Mouse (Mus musculus): ENCODE measurements around the gene Tmprss5. TPM values are rescaled to one million over a fixed set of nuclear protein-coding genes. Genes with fewer than 3 reads are reported as not detected.
A peak's percentile ranks its signal among the peaks of the same experiment; 100 is the strongest.

Gene Tmprss5
- polyA plus RNA-seq, 1 experiment = 0.85 TPM

DNA sequence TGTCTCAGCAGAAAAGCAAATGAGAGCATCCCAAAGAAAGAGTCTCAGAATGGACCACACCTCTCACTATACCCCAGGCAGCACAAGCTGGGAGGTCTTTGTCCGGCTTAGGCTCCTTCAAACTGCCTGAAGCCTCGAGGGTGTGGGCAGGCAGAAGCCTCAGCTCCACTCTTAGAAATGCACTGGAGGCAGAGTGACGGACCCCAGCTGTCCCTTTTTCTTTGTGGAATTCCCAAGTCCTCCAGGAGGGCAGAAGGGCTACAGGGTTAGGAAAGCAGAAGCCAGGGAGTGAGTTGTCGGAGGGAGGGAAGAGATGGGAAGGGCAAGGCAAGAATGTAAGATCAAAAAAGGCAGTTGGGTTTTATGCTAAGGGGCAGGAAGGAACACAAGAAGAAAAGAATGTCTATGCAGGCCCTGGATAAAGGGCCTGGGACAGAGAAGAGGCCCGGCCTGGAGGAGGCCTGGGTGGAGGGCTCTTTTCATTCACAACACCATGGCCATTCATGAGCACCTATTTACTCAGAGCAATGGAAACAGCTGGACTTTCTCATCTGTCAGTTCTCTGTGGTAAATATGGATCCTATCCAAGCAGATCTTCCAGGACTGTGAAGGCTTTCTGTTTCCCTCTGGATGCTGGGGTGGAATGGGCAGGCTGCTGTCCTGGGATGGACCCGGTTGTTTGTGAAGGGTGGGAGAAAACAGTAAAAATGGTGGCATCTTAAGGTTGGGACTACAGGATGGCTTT, 29.6 kb downstream of the Tmprss5 start:
- Histone ChIP-seq H3K27ac (ENCODE audit: insufficient read depth, low read length) (peak overlapping the region; percentile 98), H3K9me3 (replicated peaks; ENCODE audit: control insufficient read depth, insufficient read depth, low read length, poor library complexity, severe bottlenecking) (no peaks in the 10 kb centered on the region), H3K36me3 (ENCODE audit: control insufficient read depth, insufficient read depth, low read length, poor library complexity, severe bottlenecking) (no peaks in the 10 kb centered on the region), H3K4me1 (ENCODE audit: control insufficient read depth, insufficient read depth, low read length) (peaks cover 13% of the 10 kb centered on the region), H3K9ac (ENCODE audit: low read depth, poor library complexity, severe bottlenecking) (no peak overlapping the region), H3K27me3 (ENCODE audit: control insufficient read depth, insufficient read depth, low read length, poor library complexity, severe bottlenecking) (no peaks in the 10 kb centered on the region), H3K4me3 (ENCODE audit: low read depth, low read length) (peak overlapping the region; percentile 31)
- peak; percentile 95 for TF ChIP-seq EP300 (IDR thresholded peaks at IDR 0.05; ENCODE audit: insufficient read depth, low read depth, low read length)
- TF ChIP-seq CTCF (IDR thresholded peaks at IDR 0.05; ENCODE audit: low read depth, low read length) = no peak
- no peak for TF ChIP-seq POLR2A (IDR thresholded peaks at IDR 0.05; ENCODE audit: insufficient read depth, low read length)

GRCm38 (mm10) chr9:49111296-49111695, 30.2 kb downstream of the Tmprss5 start:
- Histone ChIP-seq H3K27me3 (ENCODE audit: control insufficient read depth, insufficient read depth, low read length, poor library complexity, severe bottlenecking) (no peaks in the 10 kb centered on the region), H3K9ac (ENCODE audit: low read depth, poor library complexity, severe bottlenecking) (no peak overlapping the region), H3K27ac (ENCODE audit: insufficient read depth, low read length) (peak overlapping the region; percentile 98), H3K9me3 (replicated peaks; ENCODE audit: control insufficient read depth, insufficient read depth, low read length, poor library complexity, severe bottlenecking) (no peaks in the 10 kb centered on the region), H3K4me3 (ENCODE audit: low read depth, low read length) (peak overlapping the region; percentile 31; the same call in 1 of the 2 replicates), H3K4me1 (ENCODE audit: control insufficient read depth, insufficient read depth, low read length) (peaks cover 13% of the 10 kb centered on the region), H3K36me3 (ENCODE audit: control insufficient read depth, insufficient read depth, low read length, poor library complexity, severe bottlenecking) (no peaks in the 10 kb centered on the region)
- TF ChIP-seq POLR2A (IDR thresholded peaks at IDR 0.05; ENCODE audit: insufficient read depth, low read length) = no peak
- no peak for TF ChIP-seq EP300 (IDR thresholded peaks at IDR 0.05; ENCODE audit: insufficient read depth, low read depth, low read length)
- no peak for TF ChIP-seq CTCF (IDR thresholded peaks at IDR 0.05; ENCODE audit: low read depth, low read length)

DNA sequence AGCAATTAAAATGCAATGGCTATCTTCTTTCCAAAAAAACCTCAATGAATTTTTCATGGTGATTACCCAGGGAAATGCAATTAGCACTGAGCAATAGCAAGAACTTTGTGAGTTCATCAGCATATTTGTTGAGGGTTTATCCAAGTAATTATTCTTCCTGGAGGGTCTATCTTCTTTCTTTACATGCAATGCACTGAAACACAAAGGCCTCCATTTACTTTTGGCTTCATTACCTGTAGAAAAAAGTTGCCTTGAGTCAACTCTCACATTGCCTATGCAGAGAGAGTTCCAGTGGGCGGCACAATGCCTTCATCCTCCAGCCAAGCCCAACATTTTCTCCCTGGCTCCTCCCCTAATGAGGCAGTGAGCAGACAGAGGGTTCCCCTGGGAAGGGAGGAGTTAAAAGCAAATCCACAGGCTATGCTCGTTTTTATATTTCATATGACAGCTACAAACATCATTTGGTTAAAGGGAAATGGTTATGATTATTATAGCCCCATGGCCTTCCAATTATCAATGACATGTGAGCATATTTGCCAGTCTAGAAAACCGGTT, 37.3 kb downstream of the Tmprss5 start:
- no peak for TF ChIP-seq EP300 (IDR thresholded peaks at IDR 0.05; ENCODE audit: insufficient read depth, low read depth, low read length)
- no peak for TF ChIP-seq CTCF (IDR thresholded peaks at IDR 0.05; ENCODE audit: low read depth, low read length)
- no peak for TF ChIP-seq POLR2A (IDR thresholded peaks at IDR 0.05; ENCODE audit: insufficient read depth, low read length)
- Histone ChIP-seq H3K9me3 (replicated peaks; ENCODE audit: control insufficient read depth, insufficient read depth, low read length, poor library complexity, severe bottlenecking) (no peaks in the 10 kb centered on the region), H3K27ac (ENCODE audit: insufficient read depth, low read length) (no peak overlapping the region), H3K9ac (ENCODE audit: low read depth, poor library complexity, severe bottlenecking) (no peak overlapping the region), H3K4me1 (ENCODE audit: control insufficient read depth, insufficient read depth, low read length) (no peaks in the 10 kb centered on the region), H3K4me3 (ENCODE audit: low read depth, low read length) (no peak overlapping the region), H3K27me3 (ENCODE audit: control insufficient read depth, insufficient read depth, low read length, poor library complexity, severe bottlenecking) (no peaks in the 10 kb centered on the region), H3K36me3 (ENCODE audit: control insufficient read depth, insufficient read depth, low read length, poor library complexity, severe bottlenecking) (no peaks in the 10 kb centered on the region)

- H3K27ac ChIP-seq (ENCODE audit: insufficient read depth, low read length) = no peak overlapping the region
Observed at GRCm38 (mm10) chr9:49119759-49120158, 38.7 kb downstream of the Tmprss5 start.

GRCm38 (mm10) chr9:49125706-49126105, 44.6 kb downstream of the Tmprss5 start:
- Histone ChIP-seq H3K4me3 (ENCODE audit: low read depth, low read length) (no peak overlapping the region), H3K27me3 (ENCODE audit: control insufficient read depth, insufficient read depth, low read length, poor library complexity, severe bottlenecking) (no peaks in the 10 kb centered on the region), H3K27ac (ENCODE audit: insufficient read depth, low read length) (no peak overlapping the region), H3K9ac (ENCODE audit: low read depth, poor library complexity, severe bottlenecking) (no peak overlapping the region), H3K4me1 (ENCODE audit: control insufficient read depth, insufficient read depth, low read length) (peaks cover 2% of the 10 kb centered on the region), H3K36me3 (ENCODE audit: control insufficient read depth, insufficient read depth, low read length, poor library complexity, severe bottlenecking) (no peaks in the 10 kb centered on the region), H3K9me3 (replicated peaks; ENCODE audit: control insufficient read depth, insufficient read depth, low read length, poor library complexity, severe bottlenecking) (no peaks in the 10 kb centered on the region)
- TF ChIP-seq CTCF (IDR thresholded peaks at IDR 0.05; ENCODE audit: low read depth, low read length) = no peak
- no peak for TF ChIP-seq EP300 (IDR thresholded peaks at IDR 0.05; ENCODE audit: insufficient read depth, low read depth, low read length)
- TF ChIP-seq POLR2A (IDR thresholded peaks at IDR 0.05; ENCODE audit: insufficient read depth, low read length) = no peak

More at GRCm38 (mm10) chr9:49119759-49120158, 38.7 kb downstream of the Tmprss5 start:
- Histone ChIP-seq H3K4me1 (ENCODE audit: control insufficient read depth, insufficient read depth, low read length) (no peaks in the 10 kb centered on the region), H3K4me3 (ENCODE audit: low read depth, low read length) (no peak overlapping the region), H3K9ac (ENCODE audit: low read depth, poor library complexity, severe bottlenecking) (no peak overlapping the region), H3K27me3 (ENCODE audit: control insufficient read depth, insufficient read depth, low read length, poor library complexity, severe bottlenecking) (no peaks in the 10 kb centered on the region), H3K36me3 (ENCODE audit: control insufficient read depth, insufficient read depth, low read length, poor library complexity, severe bottlenecking) (no peaks in the 10 kb centered on the region), H3K9me3 (replicated peaks; ENCODE audit: control insufficient read depth, insufficient read depth, low read length, poor library complexity, severe bottlenecking) (no peaks in the 10 kb centered on the region)
- TF ChIP-seq CTCF (IDR thresholded peaks at IDR 0.05; ENCODE audit: low read depth, low read length) (no peak), POLR2A (IDR thresholded peaks at IDR 0.05; ENCODE audit: insufficient read depth, low read length) (no peak), EP300 (IDR thresholded peaks at IDR 0.05; ENCODE audit: insufficient read depth, low read depth, low read length) (no peak)

GRCm38 (mm10) chr9:49130514-49131010, 49.5 kb downstream of the Tmprss5 start:
- Histone ChIP-seq H3K9ac (ENCODE audit: low read depth, poor library complexity, severe bottlenecking) (no peak overlapping the region), H3K9me3 (replicated peaks; ENCODE audit: control insufficient read depth, insufficient read depth, low read length, poor library complexity, severe bottlenecking) (peaks cover 7% of the 10 kb centered on the region; the same call in 1 of the 2 replicates), H3K4me1 (ENCODE audit: control insufficient read depth, insufficient read depth, low read length) (peaks cover 2% of the 10 kb centered on the region), H3K27ac (ENCODE audit: insufficient read depth, low read length) (no peak overlapping the region), H3K4me3 (ENCODE audit: low read depth, low read length) (no peak overlapping the region), H3K27me3 (ENCODE audit: control insufficient read depth, insufficient read depth, low read length, poor library complexity, severe bottlenecking) (no peaks in the 10 kb centered on the region), H3K36me3 (ENCODE audit: control insufficient read depth, insufficient read depth, low read length, poor library complexity, severe bottlenecking) (no peaks in the 10 kb centered on the region)
- no peak for TF ChIP-seq CTCF (IDR thresholded peaks at IDR 0.05; ENCODE audit: low read depth, low read length)
- TF ChIP-seq POLR2A (IDR thresholded peaks at IDR 0.05; ENCODE audit: insufficient read depth, low read length) = no peak
- no peak for TF ChIP-seq EP300 (IDR thresholded peaks at IDR 0.05; ENCODE audit: insufficient read depth, low read depth, low read length)

Measured in ES-Bruce4 (cell line).